Mouse (Mus musculus): ENCODE measurements around the gene Sstr3. TPM values are rescaled to one million over a fixed set of nuclear protein-coding genes. Genes with fewer than 3 reads are reported as not detected.

The Sstr3 gene
- polyA plus RNA-seq, 1 experiment from 2014 or later = 0.13 TPM

DNA sequence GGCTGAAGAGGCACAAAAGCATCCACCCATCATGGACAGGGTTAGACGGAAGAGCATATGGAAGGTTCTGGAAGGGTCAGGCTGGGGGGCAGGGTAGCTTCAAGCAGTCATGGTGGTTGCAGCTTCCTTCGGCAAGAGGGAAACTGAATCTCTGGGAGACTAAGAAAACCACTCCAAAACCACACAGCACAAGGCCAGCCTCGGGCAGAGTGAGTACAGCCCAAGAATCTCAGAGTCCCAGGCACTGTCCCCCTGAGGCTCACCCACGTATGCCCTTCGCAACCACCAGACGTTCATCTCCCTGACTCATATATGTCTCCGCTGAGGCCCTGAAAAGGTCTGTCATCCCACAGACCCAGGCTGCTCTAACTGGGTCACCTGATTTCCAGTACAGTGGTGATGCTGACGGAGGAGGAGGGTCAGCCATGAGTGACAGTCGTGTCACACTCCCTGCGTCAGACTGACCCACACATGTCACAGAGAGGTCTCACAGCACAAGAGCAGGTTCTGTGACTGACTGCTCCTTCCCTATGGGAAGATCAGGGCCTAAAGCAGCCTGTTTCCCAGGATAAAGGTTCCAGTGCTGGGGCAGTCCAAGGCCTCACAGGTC is 51.0 kb downstream of the Sstr3 start:
- no peak for ATAC-seq (ENCODE audit: insufficient number of reproducible peaks, low FRiP score)

DNA sequence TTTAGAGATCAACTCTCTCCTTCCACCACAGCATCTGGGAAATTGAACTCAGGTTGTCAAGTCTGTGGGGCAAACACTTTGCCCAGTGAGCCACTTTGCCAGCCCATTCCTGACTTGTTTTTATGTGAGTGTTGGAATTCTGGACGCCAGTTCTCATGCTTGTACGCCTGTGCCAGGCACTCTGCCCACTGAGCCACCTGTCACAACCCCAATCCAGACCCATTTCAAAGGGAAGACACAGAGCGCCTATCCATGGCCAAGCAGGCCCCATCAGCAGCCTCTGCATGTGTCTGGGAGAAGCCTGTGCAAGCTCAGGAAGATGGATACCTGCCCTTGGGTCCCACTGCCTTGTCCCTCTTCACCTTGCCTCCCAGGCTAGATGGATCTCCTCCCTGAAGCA is 53.2 kb downstream of the Sstr3 start:
- WGBS = 82% methylated on average over 3 of the region's 3 CpGs
- H3K27ac ChIP-seq (ENCODE audit: poor library complexity, severe bottlenecking) = no peak overlapping the region
- H3K4me2 ChIP-seq = no peak overlapping the region
- peaks cover 8% of the 10 kb centered on the region for H3K27me3 ChIP-seq (replicated peaks)
- no peak for ATAC-seq (ENCODE audit: insufficient number of reproducible peaks, low FRiP score)
- H3K9me3 ChIP-seq (replicated peaks) = no peaks in the 10 kb centered on the region
- no peaks in the 10 kb centered on the region for H3K4me1 ChIP-seq (replicated peaks)
- H3K36me3 ChIP-seq = no peaks in the 10 kb centered on the region
- no peak overlapping the region for H3K9ac ChIP-seq
- H3K4me3 ChIP-seq = no peak overlapping the region

More for the DNA sequence above, 51.0 kb downstream of the Sstr3 start:
- H3K36me3 ChIP-seq = no peaks in the 10 kb centered on the region
- 73% methylated on average over 10 of the region's 10 CpGs for WGBS
- no peaks in the 10 kb centered on the region for H3K4me1 ChIP-seq (replicated peaks)
- H3K4me3 ChIP-seq = no peak overlapping the region
- no peaks in the 10 kb centered on the region for H3K27me3 ChIP-seq (replicated peaks)
- H3K27ac ChIP-seq (ENCODE audit: poor library complexity, severe bottlenecking) = no peak overlapping the region
- no peak overlapping the region for H3K9ac ChIP-seq
- no peaks in the 10 kb centered on the region for H3K9me3 ChIP-seq (replicated peaks)
- H3K4me2 ChIP-seq = no peak overlapping the region

DNA sequence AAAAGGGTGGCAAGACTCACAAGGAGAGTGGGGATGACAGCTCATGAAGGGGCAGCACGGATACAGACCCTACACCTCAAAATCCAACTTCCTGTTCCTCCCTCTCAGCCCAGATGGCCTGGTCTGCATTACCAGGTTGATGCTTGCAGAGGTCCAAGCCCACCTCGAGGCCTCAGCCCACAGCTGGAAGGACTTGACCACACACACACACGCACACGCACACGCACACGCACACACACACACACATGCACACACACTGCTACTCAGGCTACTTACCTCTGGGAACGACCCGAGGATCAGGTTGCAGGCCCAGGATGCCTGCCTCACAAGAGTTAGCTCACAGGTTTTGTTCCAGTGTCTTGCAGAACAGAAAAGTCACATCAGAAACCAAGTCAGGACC is 54.6 kb downstream of the Sstr3 start:
- Histone ChIP-seq H3K27me3 (replicated peaks) (peaks cover 20% of the 10 kb centered on the region), H3K9ac (no peak overlapping the region), H3K9me3 (replicated peaks) (no peaks in the 10 kb centered on the region), H3K4me2 (no peak overlapping the region), H3K4me3 (no peak overlapping the region), H3K27ac (ENCODE audit: poor library complexity, severe bottlenecking) (no peak overlapping the region), H3K4me1 (replicated peaks) (no peaks in the 10 kb centered on the region), H3K36me3 (no peaks in the 10 kb centered on the region)
- no peak for ATAC-seq (ENCODE audit: insufficient number of reproducible peaks, low FRiP score)
- 77% methylated on average over 8 of the region's 8 CpGs for WGBS

GRCm38 (mm10) chr15:78489248-78489647 is 55.2 kb downstream of the Sstr3 start:
- Histone ChIP-seq H3K4me3 (no peak overlapping the region), H3K4me1 (replicated peaks) (no peaks in the 10 kb centered on the region), H3K4me2 (no peak overlapping the region), H3K36me3 (no peaks in the 10 kb centered on the region), H3K9ac (no peak overlapping the region), H3K27me3 (replicated peaks) (peaks cover 20% of the 10 kb centered on the region), H3K9me3 (replicated peaks) (no peaks in the 10 kb centered on the region), H3K27ac (ENCODE audit: poor library complexity, severe bottlenecking) (no peak overlapping the region)
- no peak for ATAC-seq (ENCODE audit: insufficient number of reproducible peaks, low FRiP score)
- WGBS = 81% methylated on average over 3 of the region's 3 CpGs

DNA sequence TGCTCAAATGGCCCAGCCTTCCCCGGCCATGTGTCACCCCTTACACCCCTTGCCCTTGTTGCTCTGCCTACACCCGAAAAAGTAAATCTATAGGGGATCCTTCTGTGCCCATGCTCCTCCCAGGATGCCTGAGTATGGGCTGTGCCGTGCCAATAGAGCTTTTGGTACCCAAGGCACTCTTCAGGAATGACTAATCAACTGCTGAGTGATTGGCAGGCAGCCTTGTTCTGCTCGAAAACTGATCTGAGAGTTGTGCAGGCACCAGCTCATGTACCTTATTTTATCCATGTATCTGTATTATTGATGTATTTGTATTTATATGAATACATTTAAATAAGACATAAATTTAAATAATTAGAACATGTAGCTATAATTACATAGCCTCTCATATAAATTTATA is 57.4 kb downstream of the Sstr3 start:
- no peak overlapping the region for H3K4me3 ChIP-seq
- no peak overlapping the region for H3K9ac ChIP-seq
- H3K4me2 ChIP-seq = no peak overlapping the region
- H3K36me3 ChIP-seq = no peaks in the 10 kb centered on the region
- 59% methylated on average over 4 of the region's 4 CpGs for WGBS
- H3K9me3 ChIP-seq (replicated peaks) = no peaks in the 10 kb centered on the region
- no peak overlapping the region for H3K27ac ChIP-seq (ENCODE audit: poor library complexity, severe bottlenecking)
- no peak for ATAC-seq (ENCODE audit: insufficient number of reproducible peaks, low FRiP score)
- H3K27me3 ChIP-seq (replicated peaks) = peaks cover 20% of the 10 kb centered on the region
- H3K4me1 ChIP-seq (replicated peaks) = no peaks in the 10 kb centered on the region

Other genes starting within 250 kb of the Sstr3 start
- gene Csf2rb2, start 239.0 kb downstream of the Sstr3 start, polyA plus RNA-seq (2016; fragmentation: Nextera tagmentation; extraction: Ambion mirVana) = 0.48 and 0.51 TPM in 2 replicates
- 2.4 and 3.1 TPM in 2 replicates for gene Csf2rb, start 218.9 kb downstream of the Sstr3 start, polyA plus RNA-seq (2016; fragmentation: Nextera tagmentation; extraction: Ambion mirVana)
- not detected in 2 replicates for gene Tex33, start 148.8 kb downstream of the Sstr3 start, polyA plus RNA-seq (2016; fragmentation: Nextera tagmentation; extraction: Ambion mirVana)
- 7.6 and 9.0 TPM in 2 replicates for gene Tst, start 138.8 kb downstream of the Sstr3 start, polyA plus RNA-seq (2016; fragmentation: Nextera tagmentation; extraction: Ambion mirVana)
- 0.32 and 1.1 TPM in 2 replicates for gene Mpst, start 138.3 kb downstream of the Sstr3 start, polyA plus RNA-seq (2016; fragmentation: Nextera tagmentation; extraction: Ambion mirVana)
- gene Kctd17, start 116.1 kb downstream of the Sstr3 start, polyA plus RNA-seq (2016; fragmentation: Nextera tagmentation; extraction: Ambion mirVana) = 19.9 and 21.6 TPM in 2 replicates
- 0.19 and 0.30 TPM in 2 replicates for gene Tmprss6, start 76.1 kb downstream of the Sstr3 start, polyA plus RNA-seq (2016; fragmentation: Nextera tagmentation; extraction: Ambion mirVana)
- 0.09 TPM in 1 of 2 replicates, not detected in the other for gene Il2rb, start 49.4 kb downstream of the Sstr3 start, polyA plus RNA-seq (2016; fragmentation: Nextera tagmentation; extraction: Ambion mirVana)
- gene C1qtnf6, start 13.3 kb downstream of the Sstr3 start, polyA plus RNA-seq (2016; fragmentation: Nextera tagmentation; extraction: Ambion mirVana) = 30.4 and 32.4 TPM in 2 replicates
- gene Rac2, start 28.1 kb upstream of the Sstr3 start, polyA plus RNA-seq (2016; fragmentation: Nextera tagmentation; extraction: Ambion mirVana) = 5.5 and 6.9 TPM in 2 replicates
- 3.8 and 4.8 TPM in 2 replicates for gene Cyth4, start 52.4 kb upstream of the Sstr3 start, polyA plus RNA-seq (2016; fragmentation: Nextera tagmentation; extraction: Ambion mirVana)
- not detected in 2 replicates for gene Elfn2, start 174.1 kb upstream of the Sstr3 start, polyA plus RNA-seq (2016; fragmentation: Nextera tagmentation; extraction: Ambion mirVana)
- 7.3 and 7.9 TPM in 2 replicates for gene Mfng, start 228.8 kb upstream of the Sstr3 start, polyA plus RNA-seq (2016; fragmentation: Nextera tagmentation; extraction: Ambion mirVana)

Measured in heart, embryonic 12.5 days (tissue).